Mouse (Mus musculus) regulatory T cell (primary cell): ENCODE measurements around the gene Sdhaf1.

ENCODE experiments used
- in situ Hi-C: fragments of 300-600 bp; cut with MboI, MseI; formaldehyde crosslinking; loops from one replicate; pipeline ENCODE4 v1.15.1; 2025; ENCODE audit warnings: high pct_unique_total_duplicates

Gene Sdhaf1

DNA sequence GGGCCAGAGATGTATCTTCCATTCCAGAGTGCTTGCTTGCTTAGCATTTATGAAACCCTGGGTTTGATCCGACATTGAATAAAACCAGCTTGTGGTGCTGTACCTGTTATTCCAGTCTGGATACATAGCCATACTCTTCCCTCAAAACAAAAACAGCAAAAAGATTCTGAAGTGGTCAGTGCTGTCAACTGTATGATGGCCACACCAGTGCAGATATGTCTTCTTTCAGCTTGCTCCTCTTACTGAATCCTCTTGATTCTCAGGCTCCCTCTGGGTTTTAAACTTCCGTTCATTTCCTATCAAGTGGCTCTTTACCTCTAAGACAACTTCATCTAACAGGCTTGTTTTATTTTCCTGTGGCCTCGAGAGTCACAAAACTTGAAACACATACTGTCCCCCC is at the start of gene Sdhaf1:
TSS of gene Sdhaf1 (minus strand) at position 101 of the 400 bp plus-strand sequence.
- in situ Hi-C loops, result no loop called here

DNA sequence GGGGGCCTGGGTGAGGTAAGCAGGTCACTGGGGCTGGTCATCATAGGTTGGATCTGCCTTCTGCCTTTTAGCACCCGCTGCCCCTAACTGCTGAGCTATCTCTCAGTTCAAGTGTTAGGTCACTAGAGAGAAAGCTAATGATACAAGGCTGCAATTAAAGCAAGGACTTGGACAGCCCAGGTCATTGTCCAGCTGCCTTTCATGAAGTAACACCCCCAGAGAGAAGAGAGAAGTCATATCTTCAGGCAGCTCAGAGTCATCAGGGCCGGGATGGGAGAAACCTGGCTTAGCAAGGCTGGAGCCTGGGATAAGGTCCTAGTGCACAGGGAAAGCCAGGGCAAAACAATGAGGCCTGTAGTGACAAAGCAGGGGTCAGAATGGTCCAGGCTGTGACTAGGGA is 43.8 kb upstream of the Sdhaf1 start:
- in situ Hi-C loops, result loop anchor here (10.0 kb wide), 1 partner anchor 107 kb away; no protein-coding TSS in a partner anchor

DNA sequence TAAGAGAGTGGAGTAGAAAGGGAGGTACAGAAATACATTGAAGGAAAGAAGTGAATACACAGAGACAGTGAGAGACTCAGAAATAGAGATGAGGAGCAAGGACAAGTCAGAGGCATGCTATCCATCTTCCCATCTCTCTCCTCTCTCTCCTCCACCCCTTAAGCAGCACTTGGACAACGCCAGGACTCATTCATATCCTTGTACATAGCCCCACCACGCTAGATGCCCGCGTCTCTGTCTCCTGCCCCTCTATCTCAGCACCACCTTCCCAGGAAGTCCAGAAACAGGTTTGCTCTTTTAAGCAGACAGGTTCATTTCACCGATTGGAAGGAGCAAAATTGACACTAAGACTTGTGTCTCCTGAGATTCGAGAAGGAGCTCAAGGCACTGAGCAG is 39.6 kb upstream of the Sdhaf1 start:
- in situ Hi-C loops, result loop anchor here (10.0 kb wide), 1 partner anchor 111 kb away; no protein-coding TSS in a partner anchor

DNA sequence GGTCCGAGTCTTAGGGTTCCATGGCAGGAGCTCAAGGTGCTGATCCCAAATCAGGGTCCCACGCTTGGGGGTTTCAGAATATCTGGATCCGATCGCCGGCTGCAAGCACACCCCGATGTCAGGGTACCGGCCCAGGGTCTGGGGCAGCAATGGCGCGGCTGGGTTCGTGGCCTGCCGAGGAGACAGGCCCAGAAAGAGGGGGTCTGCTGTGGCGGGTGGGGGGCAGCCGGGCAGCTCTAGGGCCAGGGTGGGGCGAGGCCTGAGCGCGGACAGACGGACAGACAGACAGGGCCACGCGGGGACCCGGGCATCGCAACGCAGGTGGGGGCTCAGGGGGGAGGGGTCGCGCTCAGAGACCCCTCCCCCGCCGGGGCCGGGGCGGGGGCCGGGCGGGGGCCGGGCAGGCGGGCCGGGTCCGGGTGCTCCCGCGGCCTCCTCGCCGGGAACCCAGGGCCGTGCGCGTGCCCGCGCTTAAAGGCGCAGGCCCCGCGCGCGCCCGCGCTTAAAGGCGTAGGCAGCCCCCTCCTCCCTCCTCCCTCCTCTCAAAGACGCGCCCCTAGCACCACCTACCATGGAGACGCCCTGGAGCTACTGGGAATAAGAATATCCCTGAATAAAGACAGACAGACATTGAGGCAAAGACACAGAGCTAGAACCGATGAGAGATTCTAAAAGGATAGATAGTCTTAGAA is 39.1 kb upstream of the Sdhaf1 start, which contains the start of gene Lrfn3:
TSS of gene Lrfn3 (minus strand) at position 121 of the 692 bp plus-strand sequence.
- in situ Hi-C loops, result loop anchor here (10.0 kb wide), 1 partner anchor 112 kb away; no protein-coding TSS in a partner anchor

DNA sequence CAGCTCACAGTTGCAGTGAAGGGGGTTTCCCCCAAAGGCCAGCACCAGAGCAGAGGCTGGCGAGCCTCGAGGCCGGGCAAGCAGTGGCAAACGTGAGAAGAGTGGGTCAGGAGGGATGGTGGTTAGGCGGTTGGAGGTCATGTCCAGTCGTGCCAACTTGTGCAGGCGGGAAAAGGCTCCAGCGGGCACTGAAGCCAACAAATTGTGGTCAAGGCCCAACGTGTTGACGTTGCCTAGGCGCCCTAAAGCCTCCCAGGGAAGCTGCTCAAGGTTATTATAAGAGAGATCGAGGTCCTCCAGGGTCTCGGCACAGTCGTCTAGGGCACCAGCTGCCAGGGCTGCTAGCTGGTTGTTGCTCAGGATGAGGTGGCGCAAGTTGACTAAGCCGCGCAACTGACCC is 36.3 kb upstream of the Sdhaf1 start:
- in situ Hi-C loops, result loop anchor here (10.0 kb wide), 1 partner anchor 115 kb away; no protein-coding TSS in a partner anchor

DNA sequence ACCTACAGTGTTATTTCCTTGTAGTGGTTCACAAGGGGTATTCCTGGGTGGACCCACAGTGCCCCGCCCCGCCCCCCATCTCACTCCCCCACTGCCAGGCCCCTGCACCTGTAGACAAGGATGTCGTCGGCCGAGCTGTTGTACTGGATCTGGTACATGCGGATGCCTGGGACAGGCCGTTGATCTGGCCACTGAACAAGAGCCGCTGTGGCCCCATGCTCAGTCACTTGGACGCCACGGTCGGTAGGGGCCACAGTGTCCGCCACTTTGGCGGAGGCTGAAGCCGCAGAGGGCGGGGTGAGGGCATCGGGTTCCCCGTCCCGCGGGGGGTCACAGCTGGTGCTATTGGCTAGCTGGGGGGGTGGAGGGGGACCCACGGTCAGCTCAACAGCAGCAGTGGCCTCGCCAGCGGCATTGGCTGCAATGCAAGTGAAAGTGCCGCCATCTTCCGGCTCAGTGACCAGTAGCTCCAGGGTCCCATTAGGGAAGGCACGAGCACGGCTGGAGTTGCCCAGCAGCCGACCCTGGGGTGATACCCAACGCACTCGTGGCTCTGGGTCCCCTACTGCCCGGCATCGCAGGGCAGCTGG is 35.7 kb upstream of the Sdhaf1 start:
- in situ Hi-C loops, result no loop called here

DNA sequence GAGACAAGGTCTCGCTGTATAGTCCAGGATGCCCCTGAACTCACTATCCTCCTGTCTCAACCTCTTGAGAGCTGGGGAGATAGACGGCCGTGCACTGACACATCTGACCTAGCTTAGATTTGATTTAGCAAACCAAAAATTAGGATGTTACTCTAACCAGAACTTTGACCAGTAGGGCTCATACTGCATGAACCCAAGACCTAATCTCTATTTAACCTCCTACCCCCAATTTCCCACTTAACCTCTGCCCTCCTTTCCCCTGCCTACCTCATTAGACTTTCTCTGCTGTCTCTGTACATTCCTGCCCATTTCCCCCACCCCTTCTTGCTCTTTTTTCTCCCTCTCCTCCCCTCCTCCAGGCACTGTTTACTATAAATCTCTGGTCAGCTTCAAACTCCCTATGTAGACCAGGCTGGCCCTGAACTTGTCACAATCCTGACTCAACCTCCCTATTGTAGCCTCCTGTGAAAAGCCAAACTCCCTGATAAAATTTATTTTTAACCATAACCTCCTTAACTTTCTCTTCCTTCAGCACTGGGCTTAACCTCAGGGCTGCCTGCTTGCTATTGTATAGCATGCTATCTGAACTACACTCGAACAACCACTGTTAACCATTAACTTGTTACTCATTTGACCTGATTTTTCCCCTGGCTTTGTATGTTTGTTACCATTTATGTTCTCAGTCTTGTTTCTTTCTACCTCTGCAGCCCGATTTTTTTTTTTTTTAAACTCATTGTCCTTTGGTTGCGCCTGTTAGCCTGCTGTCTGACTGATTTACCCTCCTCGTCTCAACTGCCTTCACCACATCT is 34.9 kb upstream of the Sdhaf1 start:
- in situ Hi-C loops, result no loop called here

DNA sequence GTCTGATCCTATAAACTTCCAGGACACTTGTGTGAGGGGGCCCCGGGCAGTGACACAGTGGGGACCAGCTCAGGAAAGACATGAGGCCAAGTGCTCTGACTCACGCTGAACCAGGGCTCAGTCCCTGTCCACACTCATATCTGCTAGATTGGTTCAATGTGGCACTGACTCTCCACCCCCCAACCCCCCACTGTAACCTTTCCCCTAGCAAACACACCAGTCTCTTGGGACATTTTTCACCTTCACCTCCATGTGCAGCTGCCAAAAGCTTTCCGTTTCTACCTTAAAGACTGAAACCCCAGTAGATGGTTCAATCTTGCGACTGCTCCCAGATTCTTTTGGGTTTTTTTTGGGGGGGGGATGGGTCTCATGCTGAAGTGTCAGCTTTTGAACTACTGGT is 30.4 kb upstream of the Sdhaf1 start:
- in situ Hi-C loops, result no loop called here

DNA sequence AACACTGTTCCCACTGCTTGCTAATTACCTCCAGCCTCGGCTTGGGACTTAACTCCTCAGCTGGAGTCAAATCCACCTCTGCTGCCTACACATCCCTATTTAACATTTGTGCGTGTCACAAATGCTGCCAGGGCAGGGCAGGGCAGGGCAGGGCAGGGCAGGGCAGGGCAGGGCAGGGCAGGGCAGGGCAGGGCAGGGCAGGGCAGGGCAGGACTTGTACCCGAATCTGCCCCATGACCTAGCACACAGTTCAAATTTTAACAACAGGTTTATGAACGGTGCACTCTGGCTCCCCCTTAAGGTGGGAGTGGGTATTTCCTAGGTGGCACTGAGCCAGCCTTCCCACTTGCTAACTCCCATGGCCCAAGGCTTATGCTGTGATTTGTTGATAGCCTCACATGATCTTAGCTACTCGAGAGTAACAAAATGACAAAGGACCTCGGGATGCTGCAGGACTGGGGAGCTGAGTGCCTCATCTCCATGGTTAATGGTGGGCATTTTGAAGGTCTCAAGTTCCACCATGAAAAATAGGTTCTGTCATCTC is 29.7 kb upstream of the Sdhaf1 start:
- in situ Hi-C loops, result no loop called here

DNA sequence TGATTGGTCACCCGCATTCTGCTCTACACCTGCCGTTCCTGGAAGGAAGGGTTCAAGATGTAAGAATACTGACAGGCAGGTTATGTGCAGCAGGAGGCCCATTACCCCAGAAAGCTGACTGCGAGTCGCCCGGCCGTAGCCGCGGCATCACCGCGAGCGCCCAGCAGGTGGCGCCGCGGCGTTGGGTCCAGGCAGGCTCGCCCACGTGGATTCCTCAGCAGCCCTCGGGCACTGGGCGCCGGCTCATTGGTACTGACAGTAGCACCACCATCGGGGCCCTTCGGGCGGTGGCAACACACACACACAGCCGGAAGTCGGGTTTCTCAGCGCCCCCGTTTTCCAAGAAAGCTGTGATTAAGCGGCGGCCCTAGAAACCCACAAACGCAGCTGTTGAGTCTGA is 24.1 kb upstream of the Sdhaf1 start:
- in situ Hi-C loops, result no loop called here

DNA sequence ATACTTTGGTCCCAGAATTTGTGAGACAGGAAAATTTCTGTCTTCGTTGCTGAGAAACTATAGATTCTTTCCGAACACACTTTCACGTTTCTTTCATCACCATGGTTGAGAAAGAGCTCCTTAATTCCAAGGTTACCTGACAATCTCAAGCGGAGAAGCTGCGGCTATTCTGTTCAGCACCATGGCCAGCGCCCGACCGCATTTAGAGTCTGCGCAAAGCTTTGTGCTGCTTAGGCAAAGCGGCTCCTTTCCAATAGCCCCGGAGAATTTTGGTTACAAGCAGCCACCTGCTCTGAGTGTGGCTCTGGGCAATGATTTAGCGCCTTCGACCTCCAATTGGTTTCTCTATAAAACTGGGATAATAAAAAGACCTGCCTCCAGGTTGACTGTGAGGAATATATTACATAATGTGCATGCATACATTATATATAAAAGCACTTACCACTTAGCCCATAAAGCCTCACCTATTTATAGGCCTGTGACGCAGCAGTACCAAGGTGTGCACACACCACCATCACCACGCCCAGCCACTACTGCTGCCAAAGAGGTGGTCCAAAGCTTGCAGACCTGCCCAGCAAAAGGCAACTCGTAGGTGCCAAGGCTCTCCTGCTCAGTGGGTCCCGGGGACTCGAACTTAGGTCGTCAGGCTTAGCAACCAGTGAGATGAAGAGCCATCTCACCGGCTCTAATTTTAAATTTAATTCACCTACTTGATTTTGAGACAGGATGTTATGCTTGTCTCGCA is 23.1 kb upstream of the Sdhaf1 start:
- in situ Hi-C loops, result no loop called here

DNA sequence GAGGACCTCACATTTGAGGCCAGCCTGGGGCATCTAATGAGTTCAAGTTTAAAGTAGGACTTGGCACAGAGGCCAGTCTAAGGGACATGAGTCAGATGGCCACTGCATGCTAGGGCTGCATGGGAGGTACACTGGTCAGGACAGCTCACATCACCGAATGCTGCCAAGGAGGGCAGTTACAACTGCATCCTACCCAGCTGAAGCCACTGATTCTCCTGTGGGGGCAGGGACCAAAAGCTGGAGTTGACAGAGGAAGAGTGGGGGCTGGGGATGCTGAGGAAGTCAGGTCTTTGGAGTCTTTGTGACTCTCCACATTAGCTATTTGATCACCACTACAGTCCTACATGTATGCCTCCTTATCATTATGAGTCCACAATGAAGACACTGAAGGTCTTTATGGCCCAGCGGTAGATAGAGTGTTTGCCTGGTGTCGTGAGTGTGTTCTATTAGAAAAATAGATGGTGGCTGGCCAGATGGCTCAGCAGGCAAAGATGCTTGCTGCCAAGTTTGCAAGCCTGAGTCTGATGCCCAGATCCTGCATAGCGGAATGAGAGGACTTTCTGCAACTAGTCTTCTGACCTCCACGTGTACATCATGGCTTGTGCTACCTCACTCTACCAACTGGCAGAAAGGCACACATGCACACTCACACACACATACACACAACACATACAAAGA is 15.9 kb upstream of the Sdhaf1 start:
- in situ Hi-C loops, result no loop called here

DNA sequence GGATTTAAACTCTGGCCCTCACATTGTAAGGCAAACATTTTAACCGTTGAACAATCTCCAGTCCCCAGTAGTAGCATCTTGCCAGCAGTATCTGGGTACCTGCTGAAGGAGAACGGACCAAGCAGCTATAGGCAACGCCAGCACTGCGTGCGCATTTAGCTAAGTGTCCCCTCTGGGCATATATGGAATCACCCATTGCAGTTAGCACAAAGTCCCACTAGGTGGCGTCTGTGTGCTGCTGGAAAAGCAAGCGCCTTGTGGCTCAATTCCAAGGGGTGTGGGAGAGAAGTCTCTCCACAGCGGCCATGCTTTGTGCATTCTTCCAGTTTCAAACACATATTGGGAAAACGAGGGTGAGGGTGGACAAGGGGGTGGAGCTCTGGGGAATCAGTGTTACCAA is 12.7 kb upstream of the Sdhaf1 start:
- in situ Hi-C loops, result no loop called here

DNA sequence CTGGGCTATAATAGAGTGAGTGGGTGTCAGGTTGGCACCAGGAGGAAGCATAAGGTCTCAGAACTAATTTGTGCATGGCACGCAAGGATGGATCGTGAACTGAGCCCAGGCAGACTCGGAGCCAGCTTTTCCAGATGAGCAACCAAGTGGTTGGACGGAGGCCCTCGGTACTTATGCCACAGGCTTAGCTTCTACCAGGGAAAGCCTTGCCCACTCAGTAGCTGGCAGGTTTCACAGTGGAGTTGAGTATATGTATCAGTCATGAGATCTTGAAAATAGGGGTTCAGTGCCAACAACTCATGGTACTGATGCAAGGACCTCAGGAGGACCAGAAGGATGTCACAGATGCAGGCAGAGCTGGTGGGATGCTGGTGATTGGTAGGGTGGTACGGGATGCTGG is 12.0 kb upstream of the Sdhaf1 start:
- in situ Hi-C loops, result no loop called here

DNA sequence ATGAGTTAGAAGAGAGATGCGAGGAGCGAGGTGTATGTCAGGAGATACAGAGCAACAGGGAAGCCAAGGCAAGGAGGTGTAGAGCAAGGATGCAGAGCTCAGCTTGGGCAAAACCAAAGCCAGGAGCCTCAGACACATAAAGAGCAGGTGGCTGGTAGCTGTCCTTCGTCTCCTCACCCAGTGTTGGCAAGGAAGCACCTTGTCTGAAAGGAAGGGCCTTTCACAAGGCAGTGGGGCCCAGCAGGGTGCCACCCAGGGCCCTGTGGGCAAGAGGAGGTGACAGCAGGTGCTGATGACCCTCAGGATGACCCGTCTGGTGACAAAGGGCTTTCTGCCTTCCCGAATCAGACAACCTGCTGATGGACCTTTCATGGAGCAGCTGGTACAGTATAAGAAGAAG is 10.9 kb upstream of the Sdhaf1 start:
- in situ Hi-C loops, result no loop called here

DNA sequence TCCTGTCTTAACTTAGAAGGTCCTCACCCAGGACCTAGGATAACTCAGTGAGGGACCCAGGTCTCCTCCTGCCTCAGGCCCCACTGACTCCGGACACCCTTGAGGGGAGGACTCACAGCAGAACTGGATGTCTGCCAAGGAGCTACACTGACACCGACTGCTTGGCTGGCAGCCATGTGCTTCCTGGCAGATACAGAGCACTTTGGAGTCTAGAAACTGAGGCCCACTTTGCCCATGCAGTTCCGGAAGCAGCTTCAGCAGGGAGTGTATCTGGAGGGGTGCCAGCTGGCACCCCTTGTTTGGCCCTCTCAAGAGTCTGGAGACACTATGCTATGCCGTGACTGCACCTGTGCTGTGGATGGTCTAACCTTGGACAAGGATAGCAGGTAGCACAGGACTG is 9.7 kb upstream of the Sdhaf1 start:
- in situ Hi-C loops, result no loop called here

DNA sequence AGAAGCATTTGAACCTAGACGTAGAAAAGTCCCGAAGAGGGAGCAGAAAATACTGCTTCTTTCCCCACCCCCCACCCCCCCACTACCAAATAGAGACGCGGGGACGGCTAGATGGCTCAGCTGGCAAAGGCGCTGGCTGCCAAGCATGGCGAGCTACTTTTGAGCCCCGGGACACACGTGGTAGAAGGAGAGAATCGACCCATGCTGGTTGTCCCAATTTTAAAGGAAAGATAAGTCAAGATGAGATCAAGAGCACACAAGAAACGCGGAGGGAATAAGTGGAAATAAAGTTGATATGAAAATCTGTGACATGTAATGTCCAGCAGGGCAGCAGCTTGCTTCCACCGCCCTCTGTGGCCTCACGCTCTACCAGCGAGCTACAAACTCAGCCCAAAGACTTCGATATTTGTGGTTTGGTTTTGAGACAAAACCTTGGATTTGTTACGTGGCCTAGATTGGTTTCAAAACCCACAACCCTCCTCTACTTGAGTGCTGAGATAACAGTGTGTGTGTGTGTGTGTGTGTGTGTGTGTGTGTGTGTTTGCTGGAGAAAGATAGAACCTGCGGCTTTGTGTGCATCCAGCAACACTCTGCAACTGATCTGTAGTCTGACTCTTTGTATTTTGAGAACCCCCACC is 9.0 kb upstream of the Sdhaf1 start:
- in situ Hi-C loops, result no loop called here

DNA sequence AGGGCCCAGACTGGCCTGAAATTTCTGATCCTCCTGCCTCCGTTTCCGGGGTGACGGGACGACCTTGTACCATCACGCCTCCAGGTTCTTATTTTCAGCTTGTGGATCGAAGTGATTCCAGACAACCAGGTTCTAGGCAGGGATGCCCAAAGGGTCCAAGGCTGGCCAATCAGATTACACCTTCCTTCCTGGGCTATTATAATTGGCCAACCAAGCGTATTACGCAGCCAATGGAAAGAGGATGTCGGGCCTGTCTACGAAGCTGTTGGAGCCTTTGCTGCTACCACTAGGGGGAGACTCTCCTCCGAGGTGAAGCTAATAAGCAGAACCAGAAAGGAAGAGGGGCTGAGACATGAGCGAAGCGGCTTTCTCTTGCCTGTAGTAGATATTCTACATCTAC is 8.2 kb upstream of the Sdhaf1 start:
- in situ Hi-C loops, result no loop called here

DNA sequence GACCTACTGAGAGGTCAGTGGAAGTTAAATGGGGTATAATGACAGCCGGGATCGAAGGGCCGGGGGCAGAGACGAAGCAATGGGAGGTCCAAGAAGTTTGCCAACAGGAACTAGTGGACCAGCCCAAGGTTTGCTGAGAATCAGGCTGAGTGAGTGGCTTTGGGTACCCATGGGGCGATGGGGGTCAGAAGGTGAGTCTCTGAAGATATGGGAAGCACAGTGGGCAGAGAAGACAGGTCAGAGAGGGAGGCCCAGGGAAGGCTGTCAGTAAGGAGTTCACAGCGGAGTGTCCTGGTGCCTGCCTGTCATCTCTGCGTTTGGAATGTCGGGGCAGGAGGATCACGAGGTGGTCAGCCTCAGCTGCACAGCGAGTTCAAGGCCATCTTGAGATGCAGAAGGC is 4.7 kb upstream of the Sdhaf1 start:
- in situ Hi-C loops, result no loop called here

DNA sequence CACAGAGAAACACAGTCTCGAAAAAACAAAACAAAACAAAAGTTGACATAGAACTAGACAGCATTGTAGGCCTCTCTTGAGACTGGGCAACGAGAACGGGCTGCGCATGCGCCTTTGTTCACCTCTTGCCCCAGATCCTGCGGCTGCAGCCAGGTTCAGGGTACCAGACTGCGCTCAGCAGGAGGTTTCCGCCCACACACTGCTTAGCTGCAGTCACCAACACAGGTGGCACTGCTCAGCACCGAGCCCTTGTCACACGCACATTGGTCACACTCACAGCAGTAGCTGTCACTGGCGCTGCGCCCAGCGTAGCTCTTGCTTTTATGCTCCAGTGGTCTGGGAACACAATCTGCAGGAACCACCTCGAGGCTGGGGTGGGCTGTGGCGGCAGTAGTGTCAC is 3.4 kb upstream of the Sdhaf1 start:
- in situ Hi-C loops, result no loop called here
